Mouse (Mus musculus): ENCODE data around the gene Mapk1.

DNA sequence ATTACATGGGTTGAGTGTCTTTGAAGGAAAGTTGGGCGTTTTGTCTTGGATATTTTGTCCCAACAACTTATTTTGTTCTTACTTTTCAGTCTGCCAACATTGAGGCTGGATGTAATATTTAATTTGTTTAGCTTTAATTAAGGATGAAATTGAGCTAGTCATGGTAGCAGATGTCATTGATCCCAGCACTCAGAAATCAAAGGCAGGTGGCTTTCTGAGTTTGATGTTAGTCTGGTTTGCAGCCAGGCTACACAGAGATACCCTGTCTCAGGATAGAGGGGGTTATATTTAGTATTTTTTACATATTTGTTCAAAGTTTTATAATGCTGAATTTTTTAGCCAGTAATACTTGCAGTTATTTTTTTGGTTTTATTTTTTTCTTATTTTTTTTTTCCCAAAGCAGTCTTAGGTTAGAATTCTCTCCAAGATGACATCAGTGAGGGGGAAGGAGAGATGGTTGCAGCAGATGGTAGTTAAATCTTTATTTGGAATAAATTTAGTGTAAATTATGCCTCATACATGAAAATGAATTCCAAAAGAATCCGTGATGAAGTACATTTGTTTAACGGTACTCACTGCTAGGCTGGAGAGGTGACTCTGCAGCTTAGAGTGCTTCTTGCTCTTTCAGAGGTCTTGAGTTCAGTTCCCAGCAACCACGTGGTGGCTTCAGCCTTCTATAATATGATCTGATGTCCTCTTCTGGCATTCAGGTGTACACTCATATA lies 47.0 kb downstream of the Mapk1 start:
- TF ChIP-seq POLR2A (IDR thresholded peaks at IDR 0.05; ENCODE audit: insufficient read length, low read depth) = no peak
- no peak for TF ChIP-seq MYOD1 (IDR thresholded peaks at IDR 0.05; ENCODE audit: control insufficient read depth in 1 of 3, insufficient read length in 2 of 3, low read depth in 2 of 3)
- no peak for TF ChIP-seq MAX (IDR thresholded peaks at IDR 0.05; ENCODE audit: low read depth)

All from myocyte (in vitro differentiated cells).